Mouse (Mus musculus) neural tube, embryonic 12.5 days (tissue): Measurements from ENCODE around the gene Aqp9. TPM values are rescaled to one million over a fixed set of nuclear protein-coding genes. Genes with fewer than 3 reads are reported as not detected.

Experiments used
- ATAC-seq: fragments of 200-750 bp; cut with Nextera tagmentation; 2 replicates; pipeline ENCODE4 v1.8.0; 2017; ENCODE audit warnings: low read depth, mild to moderate bottlenecking, moderate TSS enrichment, moderate library complexity; ENCODE audit not compliant: low FRiP score
- H3K27ac ChIP-seq: fragments of 300-500 bp; sonication (generic); 2 replicates; pipeline ENCODE4 v1.5.1; 2016
- H3K27me3 ChIP-seq: fragments of 300-500 bp; sonication (generic); replicated peaks from 2 replicates; pipeline ENCODE4 v1.6.1; 2016; ENCODE audit warnings: mild to moderate bottlenecking
- H3K36me3 ChIP-seq: fragments of 300-500 bp; sonication (generic); 2 replicates; pipeline ENCODE4 v1.6.1; 2016; ENCODE audit warnings: mild to moderate bottlenecking
- H3K4me1 ChIP-seq: fragments of 300-500 bp; sonication (generic); 2 replicates; pipeline ENCODE4 v1.6.1; 2016
- H3K4me2 ChIP-seq: fragments of 300-500 bp; sonication (generic); replicated peaks from 2 replicates; pipeline ENCODE4 v1.6.1; 2016; ENCODE audit warnings: mild to moderate bottlenecking
- H3K4me3 ChIP-seq: fragments of 300-500 bp; sonication (generic); 2 replicates; pipeline ENCODE4 v1.5.1; 2016
- H3K9ac ChIP-seq: fragments of 300-500 bp; sonication (generic); 2 replicates; pipeline ENCODE4 v1.6.1; 2016; ENCODE audit warnings: mild to moderate bottlenecking
- H3K9me3 ChIP-seq: fragments of 300-500 bp; sonication (generic); 2 replicates; pipeline ENCODE4 v1.6.1; 2016; ENCODE audit warnings: mild to moderate bottlenecking
- WGBS: fragments of 180-500 bp; shearing (Covaris S2); methylation state at CpG from one replicate; pipeline ENCODE4 v1.1.7; 2016; 5-methylcytosine and 5-hydroxymethylcytosine counted together
- polyA plus RNA-seq: library from polyadenylated mRNA; unstranded; fragments of >200 nt; fragmentation: Nextera tagmentation; extraction: Ambion mirVana; gene quantifications from 2 replicates; pipeline ENCODE4 v1.2.1, GENCODE M21; 2016

Gene Aqp9
- polyA plus RNA-seq, 1 experiment from 2014 or later = 0.09 TPM

DNA sequence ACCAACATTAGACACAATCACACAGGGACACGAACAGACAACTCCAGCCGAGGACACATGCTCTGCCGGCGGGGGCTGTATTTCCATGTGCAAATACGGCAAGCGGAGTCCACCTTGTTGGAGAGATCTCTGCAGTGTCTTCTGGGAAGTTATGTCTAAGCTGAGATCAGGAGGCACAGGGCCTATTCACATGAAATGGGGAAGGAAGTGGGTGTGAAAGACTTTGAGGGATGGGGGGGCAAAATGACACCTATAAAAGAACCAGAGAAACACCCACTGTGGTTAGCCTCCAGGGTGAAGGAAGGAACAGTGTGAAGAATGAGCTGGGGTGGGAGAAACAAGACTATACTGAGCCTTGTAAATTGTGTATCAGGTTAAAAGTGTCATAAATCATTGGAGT lies 3.4 kb downstream of the Aqp9 start:
- Histone ChIP-seq H3K27me3 (no peaks in the 10 kb centered on the region), H3K36me3 (no peaks in the 10 kb centered on the region), H3K9ac (no peak overlapping the region), H3K4me3 (no peak overlapping the region), H3K4me2 (no peak overlapping the region), H3K9me3 (no peaks in the 10 kb centered on the region), H3K27ac (no peak overlapping the region), H3K4me1 (peaks cover 4% of the 10 kb centered on the region)
- 87% methylated on average over 6 of the region's 6 CpGs for WGBS
- no peak for ATAC-seq

GRCm38 (mm10) chr9:71164353-71164752 lies 4.1 kb downstream of the Aqp9 start:
- no peaks in the 10 kb centered on the region for H3K9me3 ChIP-seq
- H3K4me3 ChIP-seq = no peak overlapping the region
- peaks cover 4% of the 10 kb centered on the region for H3K4me1 ChIP-seq
- H3K9ac ChIP-seq = no peak overlapping the region
- H3K36me3 ChIP-seq = no peaks in the 10 kb centered on the region
- H3K4me2 ChIP-seq = no peak overlapping the region
- WGBS = 80% methylated on average over 3 of the region's 3 CpGs
- H3K27ac ChIP-seq = no peak overlapping the region
- no peak for ATAC-seq
- no peaks in the 10 kb centered on the region for H3K27me3 ChIP-seq

DNA sequence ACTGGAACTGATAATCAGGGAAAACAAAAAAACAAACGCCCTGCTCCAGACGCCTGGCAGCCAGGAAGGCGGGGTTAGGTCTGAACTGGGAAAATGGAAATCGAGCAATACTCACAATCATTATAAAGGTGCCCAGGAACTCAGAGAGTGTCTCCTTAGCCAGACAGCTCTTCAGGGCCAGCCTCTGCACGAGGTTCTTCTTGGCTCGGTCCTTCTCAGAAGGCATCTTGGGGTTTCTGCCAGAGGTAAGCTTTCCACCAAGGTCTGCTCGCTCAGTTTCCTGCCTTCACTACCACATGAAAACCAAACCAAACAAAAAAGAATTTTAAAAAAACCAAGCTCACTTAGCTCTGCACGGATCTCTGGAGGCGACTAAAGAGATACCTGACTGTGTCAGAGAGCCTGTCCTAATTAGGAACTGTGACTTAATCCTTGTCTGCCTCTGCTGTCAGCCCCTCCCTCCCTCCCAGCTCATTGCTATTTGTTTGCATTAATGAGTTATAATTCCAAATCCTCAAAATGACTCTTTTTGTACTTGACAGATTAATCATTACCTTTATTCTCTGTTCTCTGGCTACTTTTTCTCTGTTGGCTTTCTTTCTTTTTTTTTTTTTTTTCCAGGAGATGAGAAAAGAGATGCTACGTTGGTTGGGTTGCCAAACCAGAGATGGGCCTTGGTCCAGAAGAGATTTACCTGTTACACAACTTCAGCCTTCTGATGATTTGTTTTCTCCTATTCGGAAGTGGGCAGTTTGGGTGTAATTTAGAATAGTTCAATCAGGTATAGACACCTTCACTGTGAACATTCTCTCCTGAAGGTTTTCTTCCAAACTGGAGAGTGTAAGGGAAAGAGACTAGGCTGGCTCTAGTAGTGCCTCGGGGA lies 5.4 kb downstream of the Aqp9 start:
- ATAC-seq = no peak

GRCm38 (mm10) chr9:71162131-71162857 lies 6.2 kb downstream of the Aqp9 start:
- no peak for ATAC-seq
- Histone ChIP-seq H3K36me3 (no peaks in the 10 kb centered on the region), H3K27me3 (no peaks in the 10 kb centered on the region), H3K9ac (no peak overlapping the region), H3K9me3 (no peaks in the 10 kb centered on the region), H3K4me2 (no peak overlapping the region), H3K4me1 (no peaks in the 10 kb centered on the region), H3K27ac (no peak overlapping the region), H3K4me3 (no peak overlapping the region)
- WGBS = 90% methylated on average over 8 of the region's 8 CpGs

More for the DNA sequence above, 5.4 kb downstream of the Aqp9 start:
- Histone ChIP-seq H3K4me2 (no peak overlapping the region), H3K4me1 (no peaks in the 10 kb centered on the region), H3K4me3 (no peak overlapping the region), H3K36me3 (no peaks in the 10 kb centered on the region), H3K9me3 (no peaks in the 10 kb centered on the region), H3K27ac (no peak overlapping the region), H3K27me3 (no peaks in the 10 kb centered on the region), H3K9ac (no peak overlapping the region)
- WGBS = 79% methylated on average over 12 of the region's 12 CpGs

GRCm38 (mm10) chr9:71160849-71161711 lies 7.4 kb downstream of the Aqp9 start:
- 89% methylated on average over 13 of the region's 13 CpGs for WGBS
- Histone ChIP-seq H3K27me3 (no peaks in the 10 kb centered on the region), H3K4me1 (no peaks in the 10 kb centered on the region), H3K4me2 (no peak overlapping the region), H3K27ac (no peak overlapping the region), H3K36me3 (no peaks in the 10 kb centered on the region), H3K9me3 (no peaks in the 10 kb centered on the region), H3K4me3 (no peak overlapping the region), H3K9ac (no peak overlapping the region)
- no peak for ATAC-seq

GRCm38 (mm10) chr9:71159686-71160085 lies 8.8 kb downstream of the Aqp9 start:
- WGBS = 83% methylated on average over 5 of the region's 5 CpGs
- Histone ChIP-seq H3K27me3 (no peaks in the 10 kb centered on the region), H3K9me3 (no peaks in the 10 kb centered on the region), H3K4me3 (no peak overlapping the region), H3K27ac (no peak overlapping the region), H3K9ac (no peak overlapping the region), H3K36me3 (no peaks in the 10 kb centered on the region), H3K4me2 (no peak overlapping the region), H3K4me1 (no peaks in the 10 kb centered on the region)
- no peak for ATAC-seq

DNA sequence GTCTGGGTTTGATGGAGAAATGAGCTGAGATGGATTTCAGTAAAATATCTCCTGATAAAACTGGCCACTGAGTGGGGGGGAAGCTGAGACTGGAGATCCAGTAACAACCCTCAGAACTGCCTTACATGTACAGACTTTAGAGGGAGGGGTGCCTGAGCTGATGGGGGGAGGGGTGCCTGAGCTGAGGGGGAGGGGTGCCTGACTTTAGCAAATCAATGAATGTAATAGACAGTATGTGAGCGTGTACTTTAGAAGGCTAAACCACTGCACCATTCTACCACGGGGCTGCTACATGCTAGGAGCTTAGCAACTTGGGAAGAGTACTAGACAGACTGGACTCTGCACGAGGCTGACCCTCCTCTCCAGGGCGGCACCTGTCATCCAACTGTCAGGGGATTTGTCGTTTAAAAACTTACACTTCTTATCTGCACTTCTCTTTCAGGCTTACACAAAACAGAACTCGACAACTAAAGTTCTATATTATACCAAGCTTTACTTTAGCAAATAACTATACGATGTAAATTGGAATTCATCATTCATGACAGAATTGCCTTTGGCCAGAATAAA lies 9.3 kb downstream of the Aqp9 start:
- ATAC-seq = no peak
- Histone ChIP-seq H3K9me3 (no peaks in the 10 kb centered on the region), H3K27me3 (no peaks in the 10 kb centered on the region), H3K9ac (no peak overlapping the region), H3K4me3 (no peak overlapping the region), H3K36me3 (no peaks in the 10 kb centered on the region), H3K4me2 (no peak overlapping the region), H3K27ac (no peak overlapping the region), H3K4me1 (no peaks in the 10 kb centered on the region)
- 92% methylated on average over 7 of the region's 7 CpGs for WGBS

- Histone ChIP-seq H3K9ac (no peak overlapping the region), H3K4me3 (no peak overlapping the region), H3K9me3 (no peaks in the 10 kb centered on the region), H3K4me2 (no peak overlapping the region), H3K36me3 (no peaks in the 10 kb centered on the region), H3K4me1 (no peaks in the 10 kb centered on the region), H3K27me3 (no peaks in the 10 kb centered on the region), H3K27ac (no peak overlapping the region)
- WGBS = 93% methylated on average over 15 of the region's 15 CpGs
- no peak for ATAC-seq
Measured at GRCm38 (mm10) chr9:71157921-71158646, 10.4 kb downstream of the Aqp9 start.

DNA sequence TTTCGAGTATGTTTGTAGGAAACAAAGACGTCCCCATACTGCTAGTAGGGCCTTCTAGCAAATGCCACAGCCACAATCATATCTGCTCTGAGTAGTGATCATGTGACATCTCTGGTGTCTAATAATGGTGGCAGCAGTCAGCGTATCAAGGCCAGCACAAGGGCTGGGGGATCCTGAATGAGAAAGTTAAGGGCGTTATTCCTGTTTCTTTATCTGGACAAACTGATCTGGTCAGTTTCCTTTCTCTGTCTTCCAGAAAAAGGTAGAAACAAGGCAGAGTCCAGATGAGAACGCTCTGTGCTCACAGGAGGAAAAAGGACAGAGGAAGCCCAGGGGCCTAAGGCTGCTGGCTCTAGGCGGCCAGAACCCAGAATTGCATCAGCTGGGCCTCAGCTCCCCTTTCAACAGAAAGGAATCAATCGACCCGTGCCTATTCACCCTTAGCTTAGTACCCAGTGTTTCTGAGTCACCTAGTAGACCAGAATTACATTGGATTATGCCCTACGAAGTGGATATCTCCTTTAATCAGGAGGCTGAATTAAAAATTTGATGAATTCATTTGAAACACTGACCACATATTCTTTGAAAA lies 11.9 kb downstream of the Aqp9 start:
- no peaks in the 10 kb centered on the region for H3K4me1 ChIP-seq
- H3K4me2 ChIP-seq = no peak overlapping the region
- no peak overlapping the region for H3K9ac ChIP-seq
- H3K36me3 ChIP-seq = no peaks in the 10 kb centered on the region
- no peaks in the 10 kb centered on the region for H3K27me3 ChIP-seq
- WGBS = 85% methylated on average over 9 of the region's 9 CpGs
- ATAC-seq = no peak
- no peak overlapping the region for H3K27ac ChIP-seq
- H3K9me3 ChIP-seq = no peaks in the 10 kb centered on the region
- H3K4me3 ChIP-seq = no peak overlapping the region

DNA sequence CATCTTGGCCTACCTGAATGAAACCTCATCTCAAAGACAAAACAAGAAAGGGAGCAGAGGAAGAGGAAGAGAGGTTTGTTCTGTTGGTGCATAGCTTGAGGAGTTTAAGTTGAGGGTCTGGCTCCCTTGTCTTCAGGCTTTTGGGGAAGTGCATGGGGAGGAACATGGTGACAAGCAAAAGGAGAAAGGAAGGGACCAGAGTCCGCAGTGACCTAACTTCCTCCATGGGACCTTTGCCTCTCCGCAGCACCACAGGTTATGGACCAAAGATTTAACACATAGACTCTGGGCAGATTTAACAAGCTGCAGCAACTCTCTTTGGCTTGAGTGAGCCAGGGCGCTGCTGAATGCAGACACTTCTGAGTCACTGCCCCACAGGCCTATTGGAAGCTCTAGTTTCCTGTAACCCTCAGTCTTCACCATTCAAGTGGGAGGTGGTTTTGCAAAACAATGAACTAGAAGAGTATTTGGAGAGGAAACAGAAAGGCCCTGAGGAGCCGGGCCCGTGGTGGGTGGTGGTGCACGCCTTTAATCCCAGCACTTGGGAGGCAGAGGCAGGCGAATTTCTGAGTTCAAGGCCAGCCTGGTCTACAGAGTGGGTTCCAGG lies 13.0 kb downstream of the Aqp9 start:
- H3K27ac ChIP-seq = no peak overlapping the region
- no peaks in the 10 kb centered on the region for H3K36me3 ChIP-seq
- no peak overlapping the region for H3K9ac ChIP-seq
- no peak for ATAC-seq
- no peaks in the 10 kb centered on the region for H3K4me1 ChIP-seq
- H3K9me3 ChIP-seq = no peaks in the 10 kb centered on the region
- H3K4me2 ChIP-seq = no peak overlapping the region
- no peak overlapping the region for H3K4me3 ChIP-seq
- WGBS = 87% methylated on average over 7 of the region's 7 CpGs
- no peaks in the 10 kb centered on the region for H3K27me3 ChIP-seq

- H3K9ac ChIP-seq = no peak overlapping the region
- no peak overlapping the region for H3K4me2 ChIP-seq
- no peak overlapping the region for H3K4me3 ChIP-seq
- H3K9me3 ChIP-seq = no peaks in the 10 kb centered on the region
- H3K27ac ChIP-seq = no peak overlapping the region
- 37% methylated on average over 6 of the region's 6 CpGs for WGBS
- no peaks in the 10 kb centered on the region for H3K4me1 ChIP-seq
- no peak for ATAC-seq
- H3K36me3 ChIP-seq = no peaks in the 10 kb centered on the region
- H3K27me3 ChIP-seq = no peaks in the 10 kb centered on the region
Measured at GRCm38 (mm10) chr9:71151386-71151785, 17.1 kb downstream of the Aqp9 start.
